Mouse (Mus musculus) telencephalon, adult 2 months (tissue): ENCODE results near the gene Gfy.
A peak's percentile ranks its signal among the peaks of the same experiment; 100 is the strongest.
"Not testable (repeated sequence)": the region's sequence is repeated elsewhere in the genome, so short reads cannot be mapped to it uniquely, and the experiment has no call there.

Experiments
- DNase-seq: peaks from one replicate; pipeline ENCODE4 v3.0.0-alpha.2; 2011; ENCODE audit warnings: low read depth, low spot score

The Gfy gene

GRCm38 (mm10) chr7:45168656-45169055 lies 10.7 kb downstream of the Gfy start:
- DNase-seq = no peak

- no peak for DNase-seq
These were observed 11.5 kb downstream of the Gfy start for GRCm38 (mm10) chr7:45167761-45168445.

GRCm38 (mm10) chr7:45166950-45167401 lies 12.4 kb downstream of the Gfy start:
- peak; percentile 71 for DNase-seq

GRCm38 (mm10) chr7:45165701-45166100 lies 13.7 kb downstream of the Gfy start:
- DNase-seq = no peak

- DNase-seq = no peak
These were observed 14.5 kb downstream of the Gfy start for GRCm38 (mm10) chr7:45164833-45165232.

- DNase-seq = no peak
These were observed 15.5 kb downstream of the Gfy start, which contains the start of gene Slc17a7 for GRCm38 (mm10) chr7:45163735-45164490. Slc17a7 (plus strand) TSS chr7:45163949.

- DNase-seq = no peak
These were observed 16.3 kb downstream of the Gfy start for GRCm38 (mm10) chr7:45162996-45163615.

GRCm38 (mm10) chr7:45162551-45162950 lies 16.8 kb downstream of the Gfy start:
- DNase-seq = no peak

- peak; percentile 97 for DNase-seq
These were observed 17.5 kb downstream of the Gfy start for GRCm38 (mm10) chr7:45161612-45162473.

- DNase-seq = no peak
These were observed 18.5 kb downstream of the Gfy start for GRCm38 (mm10) chr7:45160866-45161265.

- DNase-seq = no peak
These were observed 19.0 kb downstream of the Gfy start for GRCm38 (mm10) chr7:45160316-45160800.

- no peak for DNase-seq
These were observed 20.4 kb downstream of the Gfy start for GRCm38 (mm10) chr7:45158991-45159390.

GRCm38 (mm10) chr7:45157459-45157858 lies 21.9 kb downstream of the Gfy start:
- peak; percentile 67 for DNase-seq

- DNase-seq = no peak
These were observed 23.2 kb downstream of the Gfy start for GRCm38 (mm10) chr7:45156206-45156605.

- no peak for DNase-seq
These were observed 23.8 kb downstream of the Gfy start for GRCm38 (mm10) chr7:45155590-45155989.

- DNase-seq = no peak
These were observed 24.3 kb downstream of the Gfy start for GRCm38 (mm10) chr7:45154993-45155514.

GRCm38 (mm10) chr7:45154096-45154992 lies 25.0 kb downstream of the Gfy start, which contains the start of the genes Pih1d1 and Aldh16a1:
Pih1d1 (plus strand) TSS chr7:45154303.
Aldh16a1 (minus strand) TSS chr7:45154584.
- peak; percentile 93 for DNase-seq

- DNase-seq = no peak
These were observed 25.8 kb downstream of the Gfy start for GRCm38 (mm10) chr7:45153586-45153985.

GRCm38 (mm10) chr7:45153052-45153451 lies 26.3 kb downstream of the Gfy start:
- not testable (repeated sequence) for DNase-seq

GRCm38 (mm10) chr7:45151303-45151702 lies 28.1 kb downstream of the Gfy start:
- no peak for DNase-seq
